Mouse (Mus musculus) heart, postnatal 10 days (tissue): ENCODE measurements around the gene Ccdc114. TPM values are rescaled to one million over a fixed set of nuclear protein-coding genes. Genes with fewer than 3 reads are reported as not detected.
A peak's percentile ranks its signal among the peaks of the same experiment; 100 is the strongest.
"Not testable (repeated sequence)": the region's sequence is repeated elsewhere in the genome, so short reads cannot be mapped to it uniquely, and the experiment has no call there.

Experiments used
- DNase-seq, 2 experiments: peaks; one replicate each; pipeline ENCODE4 v3.0.0; 2021
- intact Hi-C: fragments of 180-260 bp; cut with DNase I; formaldehyde crosslinking; loops from one replicate; pipeline ENCODE4 v1.15.1; 2025
- total RNA-seq, 2 experiments: library from RNA; stranded (reverse); gene quantifications; 2 replicates each; pipeline ENCODE4 v1.2.3; 2021

Ccdc114 gene
- total RNA-seq, 2 experiments from 2014 or later = 0.96 to 2.0 TPM

GRCm38 (mm10) chr7:45917004-45917704, 6.7 kb upstream of the Ccdc114 start:
- intact Hi-C loops = no loop called here
- no peak for DNase-seq

- no peak for DNase-seq
- intact Hi-C loops = no loop called here
Observed at GRCm38 (mm10) chr7:45917926-45918325, 5.9 kb upstream of the Ccdc114 start.

DNA sequence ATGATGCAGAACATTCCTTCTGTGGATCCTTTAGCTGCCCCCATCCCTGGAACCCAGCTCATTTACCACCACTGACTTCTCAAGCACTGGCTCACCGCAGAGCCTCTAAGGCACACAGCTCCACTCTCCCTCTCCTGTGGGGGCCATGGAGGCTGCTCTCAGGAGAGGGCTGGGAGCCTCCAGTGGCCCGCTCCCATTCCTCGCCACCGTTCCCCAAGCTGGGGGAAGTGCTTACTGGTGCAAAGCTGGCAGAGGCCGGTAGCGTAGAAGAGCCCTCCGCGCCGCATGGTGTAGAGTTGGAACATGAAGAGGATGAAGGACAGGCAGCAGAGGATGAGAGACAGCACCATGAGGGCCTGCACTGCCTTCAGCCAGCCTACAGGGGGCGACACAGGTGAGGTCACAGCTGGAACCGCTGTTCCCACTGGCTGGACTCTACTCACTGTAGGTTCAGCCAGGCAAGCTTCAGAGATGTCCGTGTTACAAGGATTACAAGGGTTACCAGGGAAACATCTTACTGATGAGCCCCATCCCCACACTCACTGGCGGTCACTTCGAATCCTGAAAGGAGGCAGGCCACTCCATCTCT, 4.7 kb upstream of the Ccdc114 start:
- peak in 1 of 2 experiments; percentile 41 for DNase-seq
- intact Hi-C loops = no loop called here

DNA sequence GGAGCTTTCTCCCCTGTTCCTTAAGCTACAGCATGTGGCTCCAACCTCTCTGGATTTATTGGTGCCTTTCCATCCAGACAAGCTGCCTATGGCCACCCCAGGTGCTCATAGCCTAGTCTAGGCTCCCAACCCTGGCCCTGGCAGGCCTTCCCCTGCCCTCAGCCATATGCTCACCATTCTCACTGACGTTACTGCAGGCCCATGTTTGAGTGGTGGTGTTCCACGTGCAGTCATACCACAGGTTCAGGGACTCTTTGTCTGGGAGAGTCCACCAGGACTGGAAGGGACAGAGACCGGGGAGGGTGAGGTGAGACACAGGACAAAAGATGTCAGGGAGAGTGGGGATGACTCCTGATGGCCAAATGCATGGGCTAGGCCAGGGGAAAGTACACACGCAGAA, 4.1 kb upstream of the Ccdc114 start:
- no peak for DNase-seq
- intact Hi-C loops = loop anchor here (1.0 to 5.0 kb wide), 3 partner anchors 22 to 1617 kb away; partner anchors contain the start of genes Rpl18 and Sphk2

- intact Hi-C loops = loop anchor here (1.0 to 5.0 kb wide), 3 partner anchors 23 to 1618 kb away; partner anchors contain the start of genes Rpl18 and Sphk2
- peak; percentile 44 to 50 for DNase-seq
Observed at GRCm38 (mm10) chr7:45920583-45921241, 3.2 kb upstream of the Ccdc114 start.

GRCm38 (mm10) chr7:45921242-45921621, 2.6 kb upstream of the Ccdc114 start, which contains the start of gene Emp3:
Emp3 (minus strand) TSS chr7:45921404.
- peak; percentile 68 for DNase-seq

GRCm38 (mm10) chr7:45921950-45922600, 1.8 kb upstream of the Ccdc114 start:
- intact Hi-C loops = loop anchor here (5.0 kb wide), 2 partner anchors 205 to 1620 kb away; partner anchors contain the start of genes Rpl18 and Sphk2
- DNase-seq = peak; percentile 15 to 25

More at GRCm38 (mm10) chr7:45921242-45921621, 2.6 kb upstream of the Ccdc114 start, which contains the start of gene Emp3:
- intact Hi-C loops = loop anchor here (5.0 kb wide), 2 partner anchors 204 to 1619 kb away; partner anchors contain the start of genes Rpl18 and Sphk2

DNA sequence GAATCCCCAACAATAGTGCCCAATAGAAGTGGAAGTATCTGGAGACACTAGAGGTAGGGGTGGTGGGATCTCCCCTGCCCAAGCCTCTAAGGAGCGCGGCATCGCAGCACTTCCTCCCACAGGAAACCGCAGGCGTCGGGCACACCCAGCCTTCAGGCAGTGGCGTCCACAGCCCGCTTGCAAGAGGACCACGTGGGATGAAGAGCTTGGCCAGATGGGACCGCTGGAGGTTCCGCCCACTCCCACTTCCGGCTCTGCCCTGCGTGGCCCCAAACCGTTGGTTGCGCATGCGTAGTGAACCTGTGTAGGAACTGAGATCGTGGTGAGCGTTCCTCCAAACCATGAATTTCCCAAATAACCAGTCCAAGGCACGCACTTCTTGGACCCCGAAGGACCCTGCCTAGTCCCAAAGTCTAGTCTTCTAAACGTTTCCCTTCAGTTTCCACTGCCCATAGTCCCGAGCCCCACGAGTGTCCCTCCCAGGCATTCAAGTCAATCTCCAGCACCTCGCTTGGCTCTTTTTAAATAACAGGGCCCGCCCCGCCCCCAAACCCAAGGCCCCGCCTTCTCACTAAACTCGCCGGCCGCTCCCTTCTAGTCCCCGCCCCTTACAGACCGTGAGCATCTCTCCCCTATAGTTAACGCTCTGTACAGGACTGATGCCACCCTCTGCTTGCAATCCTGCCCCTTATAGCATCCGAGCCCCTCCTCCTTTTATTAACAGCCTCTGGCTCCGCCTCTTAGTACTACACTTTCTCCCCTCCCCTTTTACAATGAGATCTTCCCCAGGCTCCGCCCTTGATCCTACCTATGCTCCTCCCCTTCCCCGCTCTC, 727 bp upstream of the Ccdc114 start:
- intact Hi-C loops = loop anchor here (5.0 kb wide), 2 partner anchors 206 to 1621 kb away; partner anchors contain the start of genes Rpl18 and Sphk2
- peak; percentile 96 to 97 for DNase-seq

DNA sequence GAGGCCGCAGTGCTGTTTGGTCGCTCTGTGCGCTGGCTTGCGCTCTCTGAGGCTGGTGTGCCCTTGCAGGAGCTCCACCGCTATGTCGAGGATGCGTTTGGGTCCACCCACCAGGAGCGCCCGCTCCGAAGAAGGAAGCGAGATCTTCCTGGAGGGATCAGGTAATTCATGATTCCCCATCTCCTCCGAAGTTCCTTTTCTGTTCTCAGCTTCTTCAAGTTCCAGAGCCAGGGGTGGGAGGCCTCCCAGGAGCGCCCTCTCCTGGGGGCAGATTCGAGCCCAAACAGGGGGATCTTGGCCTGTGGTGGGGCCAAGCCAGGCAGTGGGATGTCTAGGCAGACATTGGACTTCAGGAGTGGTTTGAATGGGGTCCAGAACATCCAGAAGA, 551 bp downstream of the Ccdc114 start:
- intact Hi-C loops = loop anchor here (2.0 to 5.0 kb wide), 3 partner anchors 52 to 1622 kb away; partner anchors contain the start of genes Kdelr1, Rpl18 and Sphk2
- DNase-seq = no peak

DNA sequence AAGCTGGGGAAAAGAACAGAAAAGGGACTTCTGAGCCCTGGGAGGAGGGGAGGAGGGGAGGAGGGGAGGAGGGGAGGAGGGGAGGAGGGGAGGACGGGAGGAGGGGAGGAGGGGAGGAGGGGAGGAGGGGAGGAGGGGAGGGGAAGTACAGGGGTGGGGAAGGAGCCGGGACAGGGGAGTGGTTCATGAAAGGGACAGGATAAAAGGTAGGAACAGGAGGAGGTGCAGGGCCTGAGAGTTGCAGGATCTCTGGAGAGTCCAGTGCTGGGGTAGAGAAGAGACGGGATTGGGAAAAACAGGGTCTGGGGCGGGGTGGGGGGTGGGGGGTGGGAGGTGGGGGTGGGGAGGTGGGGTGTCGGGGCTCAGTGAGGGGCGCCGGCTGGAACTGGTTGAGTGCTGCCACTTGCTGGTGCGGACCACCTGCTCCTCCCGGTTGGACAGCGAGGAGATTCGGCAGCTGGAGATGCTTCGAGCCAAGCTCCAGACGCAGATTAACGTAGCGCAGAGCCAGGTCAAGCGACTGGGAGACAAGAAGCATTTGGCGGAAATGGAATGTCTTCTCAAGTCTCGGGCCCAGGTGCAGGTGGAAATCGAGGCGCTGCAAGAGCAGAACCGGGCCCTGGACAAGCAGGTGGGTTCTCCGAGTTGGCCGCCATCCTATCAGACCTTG, 4.9 kb downstream of the Ccdc114 start:
- intact Hi-C loops = no loop called here
- peak in 1 of 2 experiments; percentile 15 for DNase-seq

- intact Hi-C loops = no loop called here
- no peak for DNase-seq
Observed at GRCm38 (mm10) chr7:45929688-45930087, 5.8 kb downstream of the Ccdc114 start.

DNA sequence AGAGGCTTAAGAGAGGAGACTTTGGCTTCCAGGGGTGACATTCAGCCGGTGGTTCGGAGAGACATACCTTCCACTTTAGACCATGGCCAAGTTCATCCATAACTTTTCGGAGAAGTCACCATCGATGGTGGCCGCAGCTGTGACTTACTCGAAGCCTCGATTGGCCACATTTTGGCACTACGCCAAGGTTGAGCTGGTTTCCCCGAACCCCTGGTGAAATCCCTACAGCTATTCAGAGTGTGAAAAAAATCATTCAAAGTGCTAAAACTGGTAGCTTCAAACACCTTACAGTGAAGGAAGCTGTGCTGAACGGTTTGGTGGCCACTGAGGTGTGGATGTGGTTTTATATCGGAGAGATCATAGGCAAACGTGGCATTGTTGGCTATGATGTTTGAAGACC, 9.9 kb downstream of the Ccdc114 start:
- intact Hi-C loops = loop anchor here (2.0 kb wide), 1 partner anchor 133 kb away; no protein-coding TSS in a partner anchor
- DNase-seq = not testable (repeated sequence)

- intact Hi-C loops = loop anchor here (1.0 to 2.0 kb wide), 3 partner anchors 63 to 196 kb away; partner anchors contain the start of gene Kdelr1
- peak; percentile 67 to 80 for DNase-seq
Observed at GRCm38 (mm10) chr7:45935114-45935513, 11.2 kb downstream of the Ccdc114 start.

GRCm38 (mm10) chr7:45939836-45940235, 16.0 kb downstream of the Ccdc114 start:
- intact Hi-C loops = no loop called here
- no peak for DNase-seq

- intact Hi-C loops = no loop called here
- no peak for DNase-seq
Observed at GRCm38 (mm10) chr7:45941986-45942385, 18.1 kb downstream of the Ccdc114 start.

- intact Hi-C loops = loop anchor here (1.0 kb wide), 1 partner anchor 66 kb away; no protein-coding TSS in a partner anchor
- DNase-seq = peak in 1 of 2 experiments; percentile 27
Observed at GRCm38 (mm10) chr7:45943280-45943679, 19.4 kb downstream of the Ccdc114 start.

DNA sequence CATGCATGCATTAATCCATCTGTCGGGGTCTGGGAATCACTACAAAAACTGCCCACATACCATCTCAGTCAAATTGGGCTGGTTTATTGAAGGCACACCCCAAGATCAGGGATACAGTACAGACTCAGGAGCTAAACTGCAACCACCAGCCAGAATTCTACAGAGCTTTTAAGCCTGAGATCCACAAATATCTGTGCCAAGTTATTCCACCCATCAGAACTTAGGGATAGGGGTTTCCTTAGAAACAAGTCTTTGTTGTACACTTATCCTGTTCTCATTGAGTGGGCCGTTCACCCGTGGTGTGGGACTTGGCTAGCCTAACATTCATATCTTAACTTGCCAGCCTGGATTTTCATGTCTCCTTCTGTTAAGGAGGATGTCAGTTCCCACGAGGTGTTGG, 25.2 kb downstream of the Ccdc114 start:
- intact Hi-C loops = no loop called here
- DNase-seq = no peak

- no peak for DNase-seq
Observed at GRCm38 (mm10) chr7:45956611-45957010, 32.7 kb downstream of the Ccdc114 start.

More at GRCm38 (mm10) chr7:45956611-45957010, 32.7 kb downstream of the Ccdc114 start:
- intact Hi-C loops = no loop called here
